Mouse (Mus musculus) stomach, postnatal 0 days (tissue): Measurements from ENCODE around the gene Fyn. TPM values are rescaled to one million over a fixed set of nuclear protein-coding genes. Genes with fewer than 3 reads are reported as not detected.
A peak's percentile ranks its signal among the peaks of the same experiment; 100 is the strongest.

Source experiments
- ATAC-seq: fragments of 200-750 bp; cut with Nextera tagmentation; 2 replicates; pipeline ENCODE4 v1.8.0; 2017; ENCODE audit not compliant: low FRiP score, low TSS enrichment
- DNase-seq: peaks from one replicate; pipeline ENCODE4 v3.0.0-alpha.2; 2016; ENCODE audit warnings: low spot score
- H3K27ac ChIP-seq: fragments of 300-500 bp; sonication (generic); replicated peaks from 2 replicates; pipeline ENCODE4 v1.5.1; 2014; ENCODE audit warnings: mild to moderate bottlenecking, control low read depth
- H3K27me3 ChIP-seq: fragments of 300-500 bp; sonication (generic); 2 replicates; pipeline ENCODE4 v1.6.1; 2014; ENCODE audit warnings: low read length; ENCODE audit not compliant: control insufficient read depth, insufficient read depth
- H3K36me3 ChIP-seq: fragments of 300-500 bp; sonication (generic); 2 replicates; pipeline ENCODE4 v1.6.1; 2014; ENCODE audit warnings: low read length, mixed read lengths; ENCODE audit not compliant: control insufficient read depth, insufficient read depth
- H3K4me1 ChIP-seq: fragments of 300-500 bp; sonication (generic); replicated peaks from 2 replicates; pipeline ENCODE4 v1.6.1; 2014; ENCODE audit warnings: antibody characterized with exemption; ENCODE audit not compliant: control insufficient read depth, insufficient read depth
- H3K4me2 ChIP-seq: fragments of 300-500 bp; sonication (generic); replicated peaks from 2 replicates; pipeline ENCODE4 v1.6.1; 2014; ENCODE audit warnings: low read depth, mild to moderate bottlenecking, control low read depth, moderate library complexity
- H3K4me3 ChIP-seq: fragments of 300-500 bp; sonication (generic); 2 replicates; pipeline ENCODE4 v1.5.1; 2014; ENCODE audit warnings: low read depth, low read length, control low read depth
- H3K9ac ChIP-seq: fragments of 300-500 bp; sonication (generic); 2 replicates; pipeline ENCODE4 v1.6.1; 2014; ENCODE audit warnings: mild to moderate bottlenecking, low read length, control low read depth, mixed read lengths
- H3K9me3 ChIP-seq: fragments of 300-500 bp; sonication (generic); 2 replicates; pipeline ENCODE4 v1.6.1; 2016; ENCODE audit warnings: low read length; ENCODE audit not compliant: control insufficient read depth
- CTCF ChIP-seq: IDR thresholded peaks from 2 replicates; pipeline ENCODE4 v1.5.1; 2016; ENCODE audit warnings: antibody characterized with exemption, low read depth, mild to moderate bottlenecking, moderate library complexity
- EP300 ChIP-seq: optimal IDR thresholded peaks from 2 replicates; pipeline ENCODE3; 2016; ENCODE audit warnings: antibody characterized with exemption
- WGBS: fragments of 180-500 bp; shearing (Covaris S2); extraction: QIAGEN DNeasy Blood & Tissue Kit; methylation state at CpG from one replicate; pipeline ENCODE4 v1.1.7; 2014; 5-methylcytosine and 5-hydroxymethylcytosine counted together
- polyA plus RNA-seq: library from polyadenylated mRNA; unstranded; fragments of >200 nt; fragmentation: Nextera tagmentation; extraction: Ambion mirVana; gene quantifications from 2 replicates; pipeline ENCODE4 v1.2.1, GENCODE M21; 2015

Fyn gene
- polyA plus RNA-seq, 1 experiment from 2014 or later, result 12.5 TPM

- 75% methylated on average over 7 of the region's 7 CpGs for WGBS
These were observed 138.2 kb downstream of the Fyn start for GRCm38 (mm10) chr10:39506831-39507230.

DNA sequence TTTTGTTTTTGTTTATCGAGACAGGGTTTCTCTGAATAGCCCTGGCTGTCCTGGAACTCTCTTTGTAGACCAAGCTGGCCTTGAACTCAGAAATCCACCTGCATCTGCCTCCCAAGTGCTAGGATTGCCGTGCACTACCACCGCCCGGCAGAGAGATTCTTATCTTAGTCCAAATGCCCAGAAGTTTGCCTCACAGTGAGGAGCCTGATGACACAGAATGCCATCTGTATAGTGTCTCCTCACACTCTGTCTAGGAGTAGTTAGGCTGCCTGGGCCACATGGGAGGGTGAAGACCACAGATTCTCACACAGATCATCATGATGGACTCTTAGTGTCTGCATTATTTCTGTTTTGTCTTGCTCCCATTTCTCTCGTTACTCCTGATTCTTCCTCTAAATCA, 140.1 kb downstream of the Fyn start:
- H3K4me1 ChIP-seq, result peaks cover 5% of the 10 kb centered on the region; the same call in 1 of the 2 replicates
- no peak for ATAC-seq
- H3K9me3 ChIP-seq, result no peaks in the 10 kb centered on the region
- H3K36me3 ChIP-seq, result no peaks in the 10 kb centered on the region
- H3K4me2 ChIP-seq, result no peak overlapping the region
- DNase-seq, result no peak
- no peak overlapping the region for H3K4me3 ChIP-seq
- no peak overlapping the region for H3K27ac ChIP-seq
- H3K27me3 ChIP-seq, result no peaks in the 10 kb centered on the region
- WGBS, result 89% methylated on average over 5 of the region's 5 CpGs
- no peak overlapping the region for H3K9ac ChIP-seq
- TF ChIP-seq EP300, result no peak

More at GRCm38 (mm10) chr10:39506831-39507230, 138.2 kb downstream of the Fyn start:
- no peaks in the 10 kb centered on the region for H3K9me3 ChIP-seq
- 0 out of 2 replicates have a peak overlapping the region, but pooled peaks have one; percentile 27 for H3K9ac ChIP-seq
- DNase-seq (no peak), ATAC-seq (peak; percentile 38; the same call in 1 of the 2 replicates)
- no peaks in the 10 kb centered on the region for H3K36me3 ChIP-seq
- H3K4me2 ChIP-seq, result no peak overlapping the region
- H3K4me3 ChIP-seq, result no peak overlapping the region
- 0 out of 2 replicates have a peak overlapping the region, but pooled peaks have one; percentile 18 for H3K27ac ChIP-seq
- peaks cover 11% of the 10 kb centered on the region; the same call in 1 of the 2 replicates for H3K4me1 ChIP-seq
- H3K27me3 ChIP-seq, result no peaks in the 10 kb centered on the region
- TF ChIP-seq CTCF (peak; percentile 24; the same call in 1 of the 2 replicates), EP300 (no peak)

- no peak overlapping the region for H3K27ac ChIP-seq
- no peak for ATAC-seq
- no peaks in the 10 kb centered on the region for H3K36me3 ChIP-seq
- WGBS, result 52% methylated on average over 8 of the region's 8 CpGs
- DNase-seq, result no peak
- H3K4me3 ChIP-seq, result no peak overlapping the region
- no peak for TF ChIP-seq CTCF
- no peak for TF ChIP-seq EP300
- H3K9ac ChIP-seq, result no peak overlapping the region
- H3K27me3 ChIP-seq, result no peaks in the 10 kb centered on the region
- H3K4me1 ChIP-seq, result peaks cover 5% of the 10 kb centered on the region; the same call in 1 of the 2 replicates
- no peaks in the 10 kb centered on the region for H3K9me3 ChIP-seq
- no peak overlapping the region for H3K4me2 ChIP-seq
These were observed 141.3 kb downstream of the Fyn start for GRCm38 (mm10) chr10:39509937-39510336.

DNA sequence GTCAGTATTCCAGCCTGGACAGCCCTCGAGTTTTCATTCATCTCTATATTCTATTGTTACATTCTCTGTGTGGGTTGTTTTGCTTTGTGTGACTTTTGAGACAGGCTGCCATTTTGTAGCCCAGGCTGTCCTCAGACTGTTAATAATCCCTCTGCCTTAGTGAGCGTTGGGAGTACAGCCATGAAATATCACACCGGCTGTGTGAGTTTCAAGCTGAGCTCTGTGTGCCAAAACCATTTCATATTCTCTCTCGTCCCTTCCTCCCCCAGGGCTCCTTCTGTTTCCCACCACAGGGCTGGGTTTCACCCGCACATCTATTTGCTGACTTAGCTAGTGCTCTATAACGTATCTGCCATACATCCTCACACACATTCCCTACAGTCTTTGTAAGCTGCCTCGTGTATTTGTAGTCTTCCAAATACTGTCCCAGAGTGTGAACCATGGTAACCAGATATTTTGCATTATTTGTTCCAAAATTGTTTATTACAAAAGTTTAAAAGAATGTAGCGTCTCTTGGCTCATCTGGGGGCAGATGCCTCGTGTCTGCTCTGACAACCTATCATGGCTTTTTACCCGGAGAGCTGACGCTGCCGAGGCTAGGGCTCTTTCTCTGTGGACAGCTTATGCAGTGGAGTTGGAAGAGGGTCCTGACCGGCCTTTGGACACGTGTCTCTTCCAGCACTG, 144.1 kb downstream of the Fyn start:
- 60% methylated on average over 14 of the region's 14 CpGs for WGBS
- Histone ChIP-seq H3K27me3 (no peaks in the 10 kb centered on the region), H3K4me1 (peaks cover 4% of the 10 kb centered on the region; the same call in 1 of the 2 replicates), H3K36me3 (no peaks in the 10 kb centered on the region), H3K9ac (no peak overlapping the region), H3K4me2 (no peak overlapping the region), H3K4me3 (no peak overlapping the region), H3K9me3 (no peaks in the 10 kb centered on the region), H3K27ac (no peak overlapping the region)
- ATAC-seq (0 out of 2 replicates have a peak, but pooled peaks have one; percentile 36), DNase-seq (no peak)
- no peak for TF ChIP-seq CTCF
- TF ChIP-seq EP300, result no peak

DNA sequence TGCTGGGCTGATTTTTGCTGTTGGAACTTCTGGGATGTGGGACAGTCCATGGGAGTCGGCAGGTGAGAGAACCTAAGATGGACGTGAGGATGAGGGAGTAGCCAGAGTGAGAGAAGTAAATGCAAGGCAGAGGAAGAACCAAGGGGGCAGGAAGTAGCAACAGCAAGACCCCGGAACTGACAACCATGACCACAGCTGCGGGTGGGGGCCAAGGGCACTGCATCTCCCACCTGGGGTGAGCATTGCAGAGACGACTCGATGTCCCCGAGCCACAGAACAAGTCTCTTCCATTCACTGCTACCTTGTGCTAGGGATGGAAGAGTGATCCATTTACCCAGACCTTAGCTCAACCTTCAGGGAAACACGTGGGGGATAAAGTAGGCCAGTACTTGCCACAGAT, 146.3 kb downstream of the Fyn start:
- Histone ChIP-seq H3K9me3 (no peaks in the 10 kb centered on the region), H3K4me2 (no peak overlapping the region), H3K27ac (no peak overlapping the region), H3K4me1 (no peaks in the 10 kb centered on the region), H3K27me3 (no peaks in the 10 kb centered on the region), H3K36me3 (no peaks in the 10 kb centered on the region), H3K4me3 (no peak overlapping the region), H3K9ac (no peak overlapping the region)
- no peak for TF ChIP-seq CTCF
- no peak for TF ChIP-seq EP300
- DNase-seq (no peak), ATAC-seq (no peak)
- WGBS, result 95% methylated on average over 8 of the region's 8 CpGs

GRCm38 (mm10) chr10:39516541-39517133, 148.0 kb downstream of the Fyn start:
- ATAC-seq (no peak), DNase-seq (no peak)
- Histone ChIP-seq H3K4me3 (no peak overlapping the region), H3K27ac (no peak overlapping the region), H3K4me2 (no peak overlapping the region), H3K4me1 (no peaks in the 10 kb centered on the region), H3K36me3 (no peaks in the 10 kb centered on the region), H3K9ac (no peak overlapping the region), H3K27me3 (no peaks in the 10 kb centered on the region), H3K9me3 (no peaks in the 10 kb centered on the region)
- 92% methylated on average over 6 of the region's 6 CpGs for WGBS
- TF ChIP-seq CTCF, result no peak
- TF ChIP-seq EP300, result no peak
